Mouse (Mus musculus) right cerebral cortex, postnatal 36 days (tissue): ENCODE measurements around the gene Cdk2.

Experiments
- DNase-seq, 2 experiments: peaks; one replicate each; pipeline ENCODE4 v3.0.0; 2022; ENCODE audit warnings: low spot score in 2 of 2, mixed read lengths in 1 of 2

The Cdk2 gene

DNA sequence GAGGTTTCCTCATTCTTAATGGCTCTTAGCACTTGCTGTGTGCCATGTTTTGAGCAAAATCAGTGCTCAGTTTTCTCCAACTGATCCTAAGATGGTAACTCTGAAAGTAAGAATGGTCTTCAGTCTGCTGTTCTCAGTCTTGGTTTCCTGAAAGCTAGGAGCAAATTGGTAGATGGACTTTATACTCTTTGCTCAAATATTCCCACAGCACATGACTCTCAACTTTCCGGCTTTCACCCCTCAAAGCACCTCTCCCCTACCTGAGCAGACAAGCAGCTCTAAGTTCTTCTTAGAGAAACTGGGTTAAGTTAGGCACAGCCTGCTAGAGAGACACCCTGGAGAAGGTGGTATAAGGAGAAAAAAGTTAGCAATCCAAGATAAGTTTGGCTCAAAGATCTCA, 48.1 kb downstream of the Cdk2 start:
- no peak for DNase-seq

DNA sequence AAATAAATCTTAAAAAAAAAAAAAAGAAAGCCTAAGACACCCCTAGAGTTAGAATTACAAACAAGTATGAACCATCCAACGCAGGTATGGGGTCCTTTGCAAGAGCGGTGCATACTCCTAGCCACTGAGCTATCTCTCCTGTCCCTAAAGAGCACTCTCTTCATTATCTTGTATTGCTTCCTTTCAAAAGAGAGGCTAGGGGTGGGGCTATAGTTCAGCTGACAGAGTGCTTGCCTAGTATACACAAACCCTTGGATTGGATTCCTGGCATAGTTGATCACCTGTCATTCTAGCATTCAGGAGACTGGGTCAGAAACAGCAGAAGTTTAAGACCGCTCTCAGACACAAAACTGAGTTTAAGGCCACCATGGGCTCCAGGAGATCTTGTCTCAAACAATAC, 49.6 kb downstream of the Cdk2 start:
- DNase-seq = no peak

DNA sequence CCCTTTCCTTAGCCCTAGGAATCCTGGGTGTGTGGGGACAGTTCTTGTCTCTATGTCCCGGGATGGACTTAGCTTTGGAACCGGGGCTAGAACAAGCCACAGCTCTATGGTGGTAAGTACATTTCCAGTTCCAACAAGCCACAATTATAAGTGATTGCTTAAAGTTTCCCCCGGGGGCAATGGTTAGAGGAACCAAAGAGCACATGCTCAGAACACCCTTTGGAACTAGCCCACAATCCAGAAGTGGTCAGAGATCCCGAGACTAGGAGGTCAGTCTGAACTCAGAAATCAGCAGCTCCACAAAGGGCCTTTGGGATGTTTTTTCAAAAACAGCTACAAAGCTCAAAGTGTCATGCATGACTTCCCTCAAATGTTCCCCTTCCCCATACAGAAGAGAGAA, 51.0 kb downstream of the Cdk2 start:
- no peak for DNase-seq
